Mouse (Mus musculus): ENCODE results near the gene Axin2.
"Not testable (repeated sequence)": the region's sequence is repeated elsewhere in the genome, so short reads cannot be mapped to it uniquely, and the experiment has no call there.

DNA sequence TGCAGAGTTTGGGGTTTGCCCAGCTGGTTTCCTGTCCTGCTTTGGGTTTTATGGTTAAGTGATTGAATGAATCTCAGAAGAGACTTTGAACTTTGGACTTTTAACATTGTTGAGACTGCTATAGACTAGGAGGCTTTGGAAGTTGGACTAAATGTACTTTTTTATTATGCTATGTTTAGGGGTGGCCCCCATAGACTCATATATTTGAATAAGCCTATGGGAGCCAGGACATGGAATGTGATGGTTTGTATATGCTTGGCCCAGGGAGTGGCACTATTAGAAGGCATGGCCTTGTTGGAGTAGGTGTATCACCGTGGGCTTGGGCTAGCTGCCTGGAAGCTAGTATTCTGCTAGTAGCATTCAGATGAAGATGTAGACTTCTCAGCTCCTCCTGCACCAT is 48.9 kb upstream of the Axin2 start:
- not testable (repeated sequence) for TF ChIP-seq CTCF, EP300 (IDR thresholded peaks at IDR 0.05; ENCODE audit: low read depth)
